Mouse (Mus musculus): ENCODE measurements around the gene Elof1.

DNA sequence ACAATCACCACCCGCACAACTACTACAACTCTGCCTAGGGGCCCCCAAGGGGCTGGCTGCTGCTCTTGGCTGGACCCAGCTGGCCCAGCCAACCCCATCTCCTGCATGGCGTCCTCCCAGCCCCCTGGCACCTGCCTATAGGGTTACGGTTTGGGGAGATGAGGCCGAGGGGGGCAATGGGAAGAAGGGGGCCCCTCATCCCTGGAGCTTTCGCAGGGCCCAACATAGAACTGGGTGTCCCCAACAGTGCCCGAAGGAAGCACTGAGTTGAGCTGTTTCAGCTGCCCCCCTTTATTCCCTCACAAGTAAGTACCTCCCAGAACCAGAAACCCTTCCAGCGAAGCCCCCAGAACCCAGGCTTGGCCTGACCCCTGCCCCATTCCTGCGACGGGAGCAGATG, 8.8 kb downstream of the Elof1 start:
- TF ChIP-seq EP300 (IDR thresholded peaks at IDR 0.05; ENCODE audit: insufficient read depth, low read depth, low read length) (no peak), CTCF (IDR thresholded peaks at IDR 0.05) (no peak), POLR2A (IDR thresholded peaks at IDR 0.05; ENCODE audit: insufficient read depth, low read depth, low read length) (no peak)
